Mouse (Mus musculus): Measurements from ENCODE around the gene Plce1.

Plce1 gene

GRCm38 (mm10) chr19:38644871-38645595 is 164.1 kb downstream of the Plce1 start:
- no peak for DNase-seq

- DNase-seq, result no peak
These were observed 177.1 kb downstream of the Plce1 start for GRCm38 (mm10) chr19:38657980-38658379.

GRCm38 (mm10) chr19:38665398-38665797 is 184.5 kb downstream of the Plce1 start:
- no peak for DNase-seq

- no peak for DNase-seq
These were observed 191.2 kb downstream of the Plce1 start for GRCm38 (mm10) chr19:38672015-38672600.

GRCm38 (mm10) chr19:38673936-38674335 is 193.0 kb downstream of the Plce1 start:
- DNase-seq, result no peak

GRCm38 (mm10) chr19:38678655-38679054 is 197.7 kb downstream of the Plce1 start:
- no peak for DNase-seq

- DNase-seq, result no peak
These were observed 198.6 kb downstream of the Plce1 start for GRCm38 (mm10) chr19:38679520-38679919.

GRCm38 (mm10) chr19:38687326-38687725 is 206.4 kb downstream of the Plce1 start:
- no peak for DNase-seq

GRCm38 (mm10) chr19:38688741-38689507 is 208.0 kb downstream of the Plce1 start:
- DNase-seq, result no peak

- no peak for DNase-seq
These were observed 209.4 kb downstream of the Plce1 start for GRCm38 (mm10) chr19:38690276-38690675.

GRCm38 (mm10) chr19:38691533-38691932 is 210.6 kb downstream of the Plce1 start:
- no peak for DNase-seq

GRCm38 (mm10) chr19:38693331-38693730 is 212.4 kb downstream of the Plce1 start:
- no peak for DNase-seq

- DNase-seq, result no peak
These were observed 212.9 kb downstream of the Plce1 start for GRCm38 (mm10) chr19:38693769-38694168.

- no peak for DNase-seq
These were observed 220.9 kb downstream of the Plce1 start for GRCm38 (mm10) chr19:38701776-38702175.

GRCm38 (mm10) chr19:38704742-38705141 is 223.8 kb downstream of the Plce1 start:
- no peak for DNase-seq

- DNase-seq, result no peak
These were observed 224.3 kb downstream of the Plce1 start for GRCm38 (mm10) chr19:38705244-38705643.

GRCm38 (mm10) chr19:38706449-38706848 is 225.5 kb downstream of the Plce1 start:
- no peak for DNase-seq

GRCm38 (mm10) chr19:38709376-38709775 is 228.5 kb downstream of the Plce1 start:
- DNase-seq, result no peak

- no peak for DNase-seq
These were observed 240.9 kb downstream of the Plce1 start for GRCm38 (mm10) chr19:38721808-38722207.

GRCm38 (mm10) chr19:38722982-38723381 is 242.1 kb downstream of the Plce1 start:
- DNase-seq, result no peak

- no peak for DNase-seq
These were observed 243.1 kb downstream of the Plce1 start for GRCm38 (mm10) chr19:38723969-38724368.

GRCm38 (mm10) chr19:38728842-38729241 is 247.9 kb downstream of the Plce1 start:
- DNase-seq, result no peak

GRCm38 (mm10) chr19:38729264-38729663 is 248.4 kb downstream of the Plce1 start:
- no peak for DNase-seq

GRCm38 (mm10) chr19:38744546-38744945 is 263.6 kb downstream of the Plce1 start:
- DNase-seq, result no peak

Measured in right cerebral cortex, adult 18-20 months (tissue).